Mouse (Mus musculus) forebrain, postnatal 0 days (tissue): Measurements from ENCODE around the gene Tjap1. TPM values are rescaled to one million over a fixed set of nuclear protein-coding genes. Genes with fewer than 3 reads are reported as not detected.

ENCODE experiments used
- ATAC-seq: fragments of 200-750 bp; cut with Nextera tagmentation; 2 replicates; pipeline ENCODE4 v1.8.0; 2017; ENCODE audit warnings: mild to moderate bottlenecking, moderate library complexity
- DNase-seq: peaks from one replicate; pipeline ENCODE4 v3.0.0-alpha.2; 2015
- H3K27ac ChIP-seq: fragments of 300-500 bp; sonication (generic); 2 replicates; pipeline ENCODE4 v1.5.1; 2014; ENCODE audit warnings: low read depth, mild to moderate bottlenecking, antibody characterized with exemption, low read length, moderate library complexity, mixed read lengths
- H3K27me3 ChIP-seq: fragments of 300-500 bp; sonication (generic); 2 replicates; pipeline ENCODE4 v1.6.1; 2014; ENCODE audit warnings: mild to moderate bottlenecking, low read length, mixed read lengths; ENCODE audit not compliant: insufficient read depth
- H3K36me3 ChIP-seq: fragments of 300-500 bp; sonication (generic); 2 replicates; pipeline ENCODE4 v1.6.1; 2014; ENCODE audit warnings: mild to moderate bottlenecking, moderate library complexity; ENCODE audit not compliant: insufficient read depth
- H3K4me1 ChIP-seq: fragments of 300-500 bp; sonication (generic); 2 replicates; pipeline ENCODE4 v1.6.1; 2014; ENCODE audit warnings: antibody characterized with exemption; ENCODE audit not compliant: insufficient read depth
- H3K4me2 ChIP-seq: fragments of 300-500 bp; sonication (generic); 2 replicates; pipeline ENCODE4 v1.6.1; 2014; ENCODE audit warnings: low read depth, mild to moderate bottlenecking, moderate library complexity
- H3K4me3 ChIP-seq: fragments of 300-500 bp; sonication (generic); 2 replicates; pipeline ENCODE4 v1.5.1; 2014; ENCODE audit warnings: low read depth, low read length, mixed read lengths
- H3K9ac ChIP-seq: fragments of 300-500 bp; sonication (generic); 2 replicates; pipeline ENCODE4 v1.6.1; 2014; ENCODE audit warnings: mild to moderate bottlenecking
- H3K9me3 ChIP-seq: fragments of 300-500 bp; sonication (generic); 2 replicates; pipeline ENCODE4 v1.6.1; 2016; ENCODE audit warnings: low read length
- CTCF ChIP-seq: sonication (generic); IDR thresholded peaks from 2 replicates; pipeline ENCODE4 v1.5.1; 2016; ENCODE audit warnings: antibody characterized with exemption, control low read depth, low read depth
- whole genome bisulfite sequencing: fragments of 180-500 bp; shearing (Covaris S2); extraction: QIAGEN DNeasy Blood & Tissue Kit; methylation state at CpG from one replicate; pipeline ENCODE4 v1.1.7; 2014; 5-methylcytosine and 5-hydroxymethylcytosine counted together
- polyA plus RNA-seq: library from polyadenylated mRNA; unstranded; fragments of >200 nt; fragmentation: Nextera tagmentation; extraction: Ambion mirVana; gene quantifications from 2 replicates; pipeline ENCODE4 v1.2.1, GENCODE M21; 2015
- total RNA-seq: library from RNA; depleted of rRNA; stranded (reverse); fragments of >200 nt; gene quantifications from 2 replicates; pipeline ENCODE4 v1.2.3, GENCODE M21; 2014

Tjap1 gene
- total and polyA plus RNA-seq, 2 experiments from 2014 or later, result 17.6 to 36.9 TPM

- H3K36me3 ChIP-seq, result peaks cover 12% of the 10 kb centered on the region; the same call in 1 of the 2 replicates
- H3K4me2 ChIP-seq, result peak overlapping the region; percentile 91
- H3K27ac ChIP-seq, result peak overlapping the region; percentile 86
- peaks cover 9% of the 10 kb centered on the region for H3K27me3 ChIP-seq
- peak overlapping the region; percentile 70 for H3K4me3 ChIP-seq
- peak; percentile 88 for TF ChIP-seq CTCF
- H3K9ac ChIP-seq, result peak overlapping the region; percentile 77
- WGBS, result 4% methylated on average over 41 of the region's 48 CpGs
- peak; percentile 89 for DNase-seq
- no peaks in the 10 kb centered on the region for H3K4me1 ChIP-seq
- peak; percentile 85 for ATAC-seq
- no peaks in the 10 kb centered on the region for H3K9me3 ChIP-seq
Observed at GRCm38 (mm10) chr17:46298220-46298913, 15.5 kb upstream of the Tjap1 start.

- peak within 1 kb of the TSS; percentile 70 for H3K4me3 ChIP-seq
- peak within 1 kb of the TSS; percentile 77 for H3K9ac ChIP-seq
- peaks cover 7% of the 10 kb centered on the region; the same call in 1 of the 2 replicates for H3K36me3 ChIP-seq
- TF ChIP-seq CTCF, result no peak
- H3K4me1 ChIP-seq, result no peaks in the 10 kb centered on the region
- peak within 1 kb of the TSS; percentile 86 for H3K27ac ChIP-seq
- peak; percentile 74 for DNase-seq
- H3K4me2 ChIP-seq, result peak within 1 kb of the TSS; percentile 91
- peak; percentile 64 for ATAC-seq
- H3K27me3 ChIP-seq, result peaks cover 9% of the 10 kb centered on the region
- no peaks in the 10 kb centered on the region for H3K9me3 ChIP-seq
- WGBS, result 2% methylated on average over 53 of the region's 86 CpGs
Observed at GRCm38 (mm10) chr17:46297364-46298219, 14.8 kb upstream of the Tjap1 start, which contains the start of gene Dlk2. Gene Dlk2, plus strand, starts transcription at chr17:46297421.

GRCm38 (mm10) chr17:46297028-46297363, 14.2 kb upstream of the Tjap1 start:
- Histone ChIP-seq H3K27me3 (peaks cover 9% of the 10 kb centered on the region), H3K27ac (peak overlapping the region; percentile 86), H3K4me1 (no peaks in the 10 kb centered on the region), H3K9ac (peak overlapping the region; percentile 77), H3K9me3 (no peaks in the 10 kb centered on the region), H3K4me2 (peak overlapping the region; percentile 91), H3K4me3 (peak overlapping the region; percentile 70), H3K36me3 (peaks cover under 1% of the 10 kb centered on the region; the same call in 1 of the 2 replicates)
- 8% methylated on average over 6 of the region's 6 CpGs for WGBS
- DNase-seq, result no peak
- ATAC-seq, result no peak
- no peak for TF ChIP-seq CTCF

- ATAC-seq (no peak), DNase-seq (no peak)
- Histone ChIP-seq H3K9me3 (no peaks in the 10 kb centered on the region), H3K27me3 (peaks cover 9% of the 10 kb centered on the region), H3K27ac (peak overlapping the region; percentile 86; the same call in 1 of the 2 replicates), H3K9ac (no peak overlapping the region), H3K4me2 (peak overlapping the region; percentile 91), H3K4me3 (peak overlapping the region; percentile 70; the same call in 1 of the 2 replicates), H3K36me3 (no peaks in the 10 kb centered on the region), H3K4me1 (no peaks in the 10 kb centered on the region)
- TF ChIP-seq CTCF, result no peak
- 45% methylated on average over 6 of the region's 6 CpGs for WGBS
Observed at GRCm38 (mm10) chr17:46296601-46297000, 13.8 kb upstream of the Tjap1 start.

- Histone ChIP-seq H3K4me3 (no peak overlapping the region), H3K27ac (no peak overlapping the region), H3K27me3 (no peaks in the 10 kb centered on the region), H3K4me2 (no peak overlapping the region), H3K4me1 (no peaks in the 10 kb centered on the region), H3K36me3 (no peaks in the 10 kb centered on the region), H3K9me3 (no peaks in the 10 kb centered on the region), H3K9ac (no peak overlapping the region)
- WGBS, result 45% methylated on average over 11 of the region's 11 CpGs
- ATAC-seq, result no peak
- DNase-seq, result no peak
- TF ChIP-seq CTCF, result no peak
Observed at GRCm38 (mm10) chr17:46287678-46288095, 4.9 kb upstream of the Tjap1 start.

- no peaks in the 10 kb centered on the region for H3K36me3 ChIP-seq
- WGBS, result 70% methylated on average over 6 of the region's 6 CpGs
- no peak for TF ChIP-seq CTCF
- H3K4me2 ChIP-seq, result no peak overlapping the region
- no peaks in the 10 kb centered on the region for H3K27me3 ChIP-seq
- no peak for DNase-seq
- no peak overlapping the region for H3K9ac ChIP-seq
- no peaks in the 10 kb centered on the region for H3K9me3 ChIP-seq
- H3K27ac ChIP-seq, result no peak overlapping the region
- H3K4me3 ChIP-seq, result no peak overlapping the region
- ATAC-seq, result no peak
- peaks cover 6% of the 10 kb centered on the region for H3K4me1 ChIP-seq
Observed at GRCm38 (mm10) chr17:46285407-46285806, 2.6 kb upstream of the Tjap1 start.

GRCm38 (mm10) chr17:46284653-46285052, 1.8 kb upstream of the Tjap1 start:
- TF ChIP-seq CTCF, result no peak
- 61% methylated on average over 7 of the region's 7 CpGs for WGBS

More at GRCm38 (mm10) chr17:46284653-46285052, 1.8 kb upstream of the Tjap1 start:
- Histone ChIP-seq H3K27ac (no peak overlapping the region), H3K4me1 (peaks cover 6% of the 10 kb centered on the region), H3K36me3 (no peaks in the 10 kb centered on the region), H3K4me3 (no peak overlapping the region), H3K9me3 (no peaks in the 10 kb centered on the region), H3K4me2 (no peak overlapping the region), H3K9ac (no peak overlapping the region), H3K27me3 (no peaks in the 10 kb centered on the region)
- ATAC-seq (no peak), DNase-seq (no peak)
